Mouse (Mus musculus): ENCODE data around the gene Dennd2a. TPM values are rescaled to one million over a fixed set of nuclear protein-coding genes. Genes with fewer than 3 reads are reported as not detected.

Gene Dennd2a
- polyA plus RNA-seq, 1 experiment from 2014 or later: 4.7 TPM

- no peak for TF ChIP-seq EP300 (optimal IDR thresholded peaks at IDR 0.05)
- TF ChIP-seq CTCF (IDR thresholded peaks at IDR 0.05; ENCODE audit: low read depth): no peak
- ATAC-seq (ENCODE audit: low FRiP score, low TSS enrichment): no peak
- no peak for DNase-seq (ENCODE audit: low spot score)
- no peak overlapping the region for H3K9ac ChIP-seq (ENCODE audit: low read length)
- no peak overlapping the region for H3K27ac ChIP-seq (replicated peaks)
- no peak overlapping the region for H3K4me2 ChIP-seq (replicated peaks; ENCODE audit: low read depth)
- H3K36me3 ChIP-seq (ENCODE audit: control insufficient read depth, insufficient read depth, low read length): peaks cover 5% of the 10 kb centered on the region; the same call in 1 of the 2 replicates
- no peaks in the 10 kb centered on the region for H3K27me3 ChIP-seq (ENCODE audit: control insufficient read depth, insufficient read depth, low read length)
- H3K4me3 ChIP-seq (ENCODE audit: low read depth, low read length): no peak overlapping the region
- no peaks in the 10 kb centered on the region for H3K9me3 ChIP-seq (ENCODE audit: control insufficient read depth, low read length)
- no peaks in the 10 kb centered on the region for H3K4me1 ChIP-seq (replicated peaks; ENCODE audit: control insufficient read depth, insufficient read depth)
- 82% methylated on average over 4 of the region's 4 CpGs for WGBS
Observed at GRCm38 (mm10) chr6:39492161-39492560, 65.5 kb downstream of the Dennd2a start.

GRCm38 (mm10) chr6:39491203-39491602 is 66.5 kb downstream of the Dennd2a start:
- Histone ChIP-seq H3K9ac (ENCODE audit: low read length) (no peak overlapping the region), H3K36me3 (ENCODE audit: control insufficient read depth, insufficient read depth, low read length) (peaks cover 5% of the 10 kb centered on the region; the same call in 1 of the 2 replicates), H3K27ac (replicated peaks) (no peak overlapping the region), H3K4me1 (replicated peaks; ENCODE audit: control insufficient read depth, insufficient read depth) (no peaks in the 10 kb centered on the region), H3K4me3 (ENCODE audit: low read depth, low read length) (no peak overlapping the region), H3K9me3 (ENCODE audit: control insufficient read depth, low read length) (no peaks in the 10 kb centered on the region), H3K4me2 (replicated peaks; ENCODE audit: low read depth) (no peak overlapping the region), H3K27me3 (ENCODE audit: control insufficient read depth, insufficient read depth, low read length) (no peaks in the 10 kb centered on the region)
- DNase-seq (ENCODE audit: low spot score) (no peak), ATAC-seq (ENCODE audit: low FRiP score, low TSS enrichment) (no peak)
- 91% methylated on average over 5 of the region's 5 CpGs for WGBS
- TF ChIP-seq EP300 (optimal IDR thresholded peaks at IDR 0.05) (no peak), CTCF (IDR thresholded peaks at IDR 0.05; ENCODE audit: low read depth) (no peak)

- ATAC-seq (ENCODE audit: low FRiP score, low TSS enrichment) (no peak), DNase-seq (ENCODE audit: low spot score) (no peak)
- no peak overlapping the region for H3K27ac ChIP-seq (replicated peaks)
- peaks cover 10% of the 10 kb centered on the region; the same call in 1 of the 2 replicates for H3K36me3 ChIP-seq (ENCODE audit: control insufficient read depth, insufficient read depth, low read length)
- TF ChIP-seq EP300 (optimal IDR thresholded peaks at IDR 0.05): no peak
- TF ChIP-seq CTCF (IDR thresholded peaks at IDR 0.05; ENCODE audit: low read depth): no peak
- no peak overlapping the region for H3K4me2 ChIP-seq (replicated peaks; ENCODE audit: low read depth)
- no peaks in the 10 kb centered on the region for H3K4me1 ChIP-seq (replicated peaks; ENCODE audit: control insufficient read depth, insufficient read depth)
- no peak overlapping the region for H3K4me3 ChIP-seq (ENCODE audit: low read depth, low read length)
- H3K9ac ChIP-seq (ENCODE audit: low read length): no peak overlapping the region
- no peaks in the 10 kb centered on the region for H3K27me3 ChIP-seq (ENCODE audit: control insufficient read depth, insufficient read depth, low read length)
- H3K9me3 ChIP-seq (ENCODE audit: control insufficient read depth, low read length): no peaks in the 10 kb centered on the region
- 89% methylated on average over 8 of the region's 8 CpGs for WGBS
Observed at GRCm38 (mm10) chr6:39488292-39488691, 69.4 kb downstream of the Dennd2a start.

- Histone ChIP-seq H3K9ac (ENCODE audit: low read length) (no peak overlapping the region), H3K36me3 (ENCODE audit: control insufficient read depth, insufficient read depth, low read length) (peaks cover 7% of the 10 kb centered on the region; the same call in 1 of the 2 replicates), H3K4me1 (replicated peaks; ENCODE audit: control insufficient read depth, insufficient read depth) (no peaks in the 10 kb centered on the region), H3K4me2 (replicated peaks; ENCODE audit: low read depth) (no peak overlapping the region), H3K9me3 (ENCODE audit: control insufficient read depth, low read length) (no peaks in the 10 kb centered on the region), H3K4me3 (ENCODE audit: low read depth, low read length) (no peak overlapping the region), H3K27ac (replicated peaks) (no peak overlapping the region), H3K27me3 (ENCODE audit: control insufficient read depth, insufficient read depth, low read length) (no peaks in the 10 kb centered on the region)
- WGBS: 92% methylated on average over 4 of the region's 4 CpGs
- TF ChIP-seq CTCF (IDR thresholded peaks at IDR 0.05; ENCODE audit: low read depth) (peak; percentile 31), EP300 (optimal IDR thresholded peaks at IDR 0.05) (no peak)
- DNase-seq (ENCODE audit: low spot score) (no peak), ATAC-seq (ENCODE audit: low FRiP score, low TSS enrichment) (no peak)
Observed at GRCm38 (mm10) chr6:39483656-39484055, 74.0 kb downstream of the Dennd2a start.

- Histone ChIP-seq H3K27me3 (ENCODE audit: control insufficient read depth, insufficient read depth, low read length) (no peaks in the 10 kb centered on the region), H3K4me2 (replicated peaks; ENCODE audit: low read depth) (no peak overlapping the region), H3K4me1 (replicated peaks; ENCODE audit: control insufficient read depth, insufficient read depth) (no peaks in the 10 kb centered on the region), H3K4me3 (ENCODE audit: low read depth, low read length) (no peak overlapping the region), H3K36me3 (ENCODE audit: control insufficient read depth, insufficient read depth, low read length) (peaks cover 2% of the 10 kb centered on the region; the same call in 1 of the 2 replicates), H3K27ac (replicated peaks) (no peak overlapping the region), H3K9me3 (ENCODE audit: control insufficient read depth, low read length) (no peaks in the 10 kb centered on the region), H3K9ac (ENCODE audit: low read length) (no peak overlapping the region)
- WGBS: 53% methylated on average over 8 of the region's 8 CpGs
- DNase-seq (ENCODE audit: low spot score) (no peak), ATAC-seq (ENCODE audit: low FRiP score, low TSS enrichment) (no peak)
- TF ChIP-seq EP300 (optimal IDR thresholded peaks at IDR 0.05) (no peak), CTCF (IDR thresholded peaks at IDR 0.05; ENCODE audit: low read depth) (no peak)
Observed at GRCm38 (mm10) chr6:39478509-39479150, 79.0 kb downstream of the Dennd2a start.

- Histone ChIP-seq H3K9me3 (ENCODE audit: control insufficient read depth, low read length) (no peaks in the 10 kb centered on the region), H3K27me3 (ENCODE audit: control insufficient read depth, insufficient read depth, low read length) (no peaks in the 10 kb centered on the region), H3K4me2 (replicated peaks; ENCODE audit: low read depth) (no peak overlapping the region), H3K4me3 (ENCODE audit: low read depth, low read length) (no peak overlapping the region), H3K36me3 (ENCODE audit: control insufficient read depth, insufficient read depth, low read length) (no peaks in the 10 kb centered on the region), H3K9ac (ENCODE audit: low read length) (no peak overlapping the region), H3K4me1 (replicated peaks; ENCODE audit: control insufficient read depth, insufficient read depth) (no peaks in the 10 kb centered on the region), H3K27ac (replicated peaks) (no peak overlapping the region)
- TF ChIP-seq CTCF (IDR thresholded peaks at IDR 0.05; ENCODE audit: low read depth) (no peak), EP300 (optimal IDR thresholded peaks at IDR 0.05) (no peak)
- WGBS: 40% methylated on average over 1 of the region's 1 CpGs
- DNase-seq (ENCODE audit: low spot score): no peak
- ATAC-seq (ENCODE audit: low FRiP score, low TSS enrichment): no peak
Observed at GRCm38 (mm10) chr6:39476617-39477016, 81.0 kb downstream of the Dennd2a start.
